ENCODE assay signal across 13 mouse cellular contexts in genomic region chr1:180210031-180210432, GRCm38 (mm10). TPM values are rescaled to one million over a fixed set of nuclear protein-coding genes. Genes with fewer than 3 reads are reported as not detected.
DNase-seq lines count a peak whose midpoint lies in the region; ATAC-seq and TF ChIP-seq lines count a peak whose summit lies in the region.
"Had no signal": no experiment of that assay in that cellular context is flagged by ENCODE, and none has a peak within 500 bp of the region (broad histone marks: within the 10 kb centered on the region; RNA-seq: fewer than 3 reads in every experiment).

No protein-coding gene starts in this region.

- peak overlapping the region; percentile 92 for H3K27ac ChIP-seq in liver, adult 2 months (replicated peaks; ENCODE audit: insufficient read depth, low read depth, low read length)
- H3K27ac ChIP-seq in liver, embryonic 11.5 days (ENCODE audit: low read depth, low read length) = no peak overlapping the region
- H3K27ac ChIP-seq in heart, embryonic 13.5 days (replicated peaks) = peak overlapping the region; percentile 18; the same call in 1 of the 2 replicates
- H3K27ac ChIP-seq in hindbrain, embryonic 13.5 days = no peak overlapping the region
- H3K27ac ChIP-seq: forebrain, embryonic 10.5 days; hindbrain, embryonic 12.5 days; limb, embryonic 13.5 days had no signal

- H3K4me1 ChIP-seq in liver, adult 2 months (ENCODE audit: control insufficient read depth, insufficient read depth, low read length) = peaks cover 19% of the 10 kb centered on the region
- H3K4me1 ChIP-seq in liver, embryonic 11.5 days (replicated peaks; ENCODE audit: control insufficient read depth, insufficient read depth, low read length) = no peaks in the 10 kb centered on the region; the same call in 1 of the 2 replicates
- H3K4me1 ChIP-seq in heart, embryonic 13.5 days = peaks cover 17% of the 10 kb centered on the region
- no peaks in the 10 kb centered on the region for H3K4me1 ChIP-seq in hindbrain, embryonic 13.5 days (replicated peaks)
- H3K4me1 ChIP-seq: limb, embryonic 13.5 days had no signal

- H3K36me3 ChIP-seq in liver, adult 2 months (ENCODE audit: control insufficient read depth, insufficient read depth, low read length) = no peaks in the 10 kb centered on the region
- H3K36me3 ChIP-seq in liver, embryonic 11.5 days (ENCODE audit: control insufficient read depth, insufficient read depth, low read length) = no peaks in the 10 kb centered on the region
- H3K36me3 ChIP-seq in heart, embryonic 13.5 days = no peaks in the 10 kb centered on the region
- H3K36me3 ChIP-seq in hindbrain, embryonic 13.5 days = no peaks in the 10 kb centered on the region
- H3K36me3 ChIP-seq: forebrain, embryonic 10.5 days; hindbrain, embryonic 12.5 days; limb, embryonic 13.5 days had no signal

- H3K27me3 ChIP-seq in liver, adult 2 months (ENCODE audit: control insufficient read depth, insufficient read depth, low read length) = no peaks in the 10 kb centered on the region
- no peaks in the 10 kb centered on the region for H3K27me3 ChIP-seq in liver, embryonic 11.5 days (replicated peaks; ENCODE audit: control insufficient read depth, insufficient read depth, low read length)
- H3K27me3 ChIP-seq in heart, embryonic 13.5 days (replicated peaks) = no peaks in the 10 kb centered on the region
- no peaks in the 10 kb centered on the region for H3K27me3 ChIP-seq in hindbrain, embryonic 13.5 days
- H3K27me3 ChIP-seq: hindbrain, embryonic 12.5 days had no signal

- H3K4me2 ChIP-seq in liver, embryonic 11.5 days = no peak overlapping the region
- no peak overlapping the region for H3K4me2 ChIP-seq in heart, embryonic 13.5 days
- no peak overlapping the region for H3K4me2 ChIP-seq in hindbrain, embryonic 13.5 days
- H3K4me2 ChIP-seq: hindbrain, embryonic 12.5 days; limb, embryonic 13.5 days had no signal

- no peaks in the 10 kb centered on the region for H3K9me3 ChIP-seq in liver, embryonic 11.5 days (ENCODE audit: control insufficient read depth, low read length)
- H3K9me3 ChIP-seq in heart, embryonic 13.5 days = peaks cover 2% of the 10 kb centered on the region
- H3K9me3 ChIP-seq in hindbrain, embryonic 13.5 days = 0 out of 2 replicates have a peak, but pooled peaks cover 2% of the 10 kb centered on the region
- H3K9me3 ChIP-seq: forebrain, embryonic 10.5 days; limb, embryonic 13.5 days had no signal

- no peak overlapping the region for H3K9ac ChIP-seq in liver, adult 2 months (ENCODE audit: low read depth, low read length)
- no peak overlapping the region for H3K9ac ChIP-seq in liver, embryonic 11.5 days (ENCODE audit: low read depth, low read length)
- H3K9ac ChIP-seq in heart, embryonic 13.5 days = no peak overlapping the region
- H3K9ac ChIP-seq in hindbrain, embryonic 13.5 days = no peak overlapping the region
- H3K9ac ChIP-seq: hindbrain, embryonic 12.5 days; limb, embryonic 13.5 days had no signal

- TF ChIP-seq POLR2A in liver, adult 2 months (IDR thresholded peaks at IDR 0.05; ENCODE audit: extremely low read depth, insufficient read depth, low read length) = no peak

- WGBS in liver, adult 2 months = 23% methylated on average over 4 of the region's 4 CpGs
- WGBS in liver, embryonic 11.5 days = 62% methylated on average over 4 of the region's 4 CpGs
- WGBS in heart, embryonic 13.5 days = 51% methylated on average over 4 of the region's 4 CpGs
- 81% methylated on average over 4 of the region's 4 CpGs for WGBS in hindbrain, embryonic 13.5 days

- no peaks in the 10 kb centered on the region for H3K79me2 ChIP-seq in liver, adult 2 months (ENCODE audit: control insufficient read depth, insufficient read depth, low read length)

- no peak for TF ChIP-seq CTCF in liver, adult 2 months (IDR thresholded peaks at IDR 0.05; ENCODE audit: low read depth, low read length)

- no peak overlapping the region for H3K4me3 ChIP-seq in liver, adult 2 months (ENCODE audit: insufficient read depth, low read depth, low read length)
- no peak overlapping the region for H3K4me3 ChIP-seq in liver, embryonic 11.5 days (ENCODE audit: low read depth, low read length)
- H3K4me3 ChIP-seq in heart, embryonic 13.5 days = no peak overlapping the region
- no peak overlapping the region for H3K4me3 ChIP-seq in hindbrain, embryonic 13.5 days
- H3K4me3 ChIP-seq: forebrain, embryonic 10.5 days; hindbrain, embryonic 12.5 days; limb, embryonic 13.5 days had no signal

- DNase-seq in cerebellum, adult 9-11 months = peak; percentile 45
- DNase-seq in cerebellum, postnatal 10 days = no peak
- DNase-seq in liver, adult 2 months (ENCODE audit: extremely low read depth, low read depth, low spot score) = peak; percentile 98
- no peak for DNase-seq in liver, embryonic 11.5 days (ENCODE audit: low spot score)
- DNase-seq in skeletal muscle tissue, adult 2 months (ENCODE audit: low read depth, low spot score) = peak; percentile 85
- DNase-seq in yolk sac, embryonic 10.5 days (ENCODE audit: low spot score) = no peak
- DNase-seq: lung, postnatal 36 days; thymus, postnatal 4 days had no signal

- no peak for ATAC-seq in liver, embryonic 11.5 days (replicated peaks; ENCODE audit: low FRiP score)
- ATAC-seq in heart, embryonic 13.5 days (ENCODE audit: extremely low read depth, insufficient number of reproducible peaks, low FRiP score, low TSS enrichment) = no peak
- no peak for ATAC-seq in hindbrain, embryonic 13.5 days (ENCODE audit: low FRiP score)

RNA-seq across cellular contexts. Expression of gene Coq8a, which starts 10.6 kb away (rescaled TPM):
- total RNA-seq in liver, adult 2 months (2014; rRNA removed) = 137 and 197 TPM in 2 replicates
- polyA plus RNA-seq in liver, adult 2 months (2012; rRNA removed) = 387 and 444 TPM in 2 replicates
- polyA plus RNA-seq in liver, embryonic 11.5 days (2014; fragmentation: Nextera tagmentation; extraction: Ambion mirVana) = 6.7 and 9.3 TPM in 2 replicates
- polyA plus RNA-seq in heart, embryonic 13.5 days (2015; fragmentation: Nextera tagmentation; extraction: Ambion mirVana) = 26.3 and 28.3 TPM in 2 replicates
- 2.4 and 2.9 TPM in 2 replicates for polyA plus RNA-seq in hindbrain, embryonic 13.5 days (2015; fragmentation: Nextera tagmentation; extraction: Ambion mirVana)

RNA-seq across cellular contexts. Expression of gene Psen2, which starts 53.2 kb away (rescaled TPM):
- total RNA-seq in liver, adult 2 months (2014; rRNA removed) = 247 and 256 TPM in 2 replicates
- polyA plus RNA-seq in liver, adult 2 months (2012; rRNA removed) = 711 and 783 TPM in 2 replicates
- 30.9 and 31.3 TPM in 2 replicates for polyA plus RNA-seq in liver, embryonic 11.5 days (2014; fragmentation: Nextera tagmentation; extraction: Ambion mirVana)
- polyA plus RNA-seq in heart, embryonic 13.5 days (2015; fragmentation: Nextera tagmentation; extraction: Ambion mirVana) = 15.8 and 17.3 TPM in 2 replicates
- 11.5 and 12.3 TPM in 2 replicates for polyA plus RNA-seq in hindbrain, embryonic 13.5 days (2015; fragmentation: Nextera tagmentation; extraction: Ambion mirVana)

Comparison
In these comparisons a context has a peak if more than half of its experiments do, and no peak if none do; other contexts are left out.
1. DNase-seq: peak in cerebellum, adult 9-11 months (single experiment), liver, adult 2 months (single experiment) and skeletal muscle tissue, adult 2 months (single experiment); none in cerebellum, postnatal 10 days (0 of 2), liver, embryonic 11.5 days (single experiment) and yolk sac, embryonic 10.5 days (single experiment).
2. H3K27ac ChIP-seq: peak in liver, adult 2 months (single experiment) and heart, embryonic 13.5 days (single experiment); none in liver, embryonic 11.5 days (single experiment) and hindbrain, embryonic 13.5 days (single experiment).
3. RNA of gene Coq8a, which starts 10.6 kb away (polyA plus RNA-seq): 387 to 444 TPM in liver, adult 2 months; 26.3 to 28.3 TPM in heart, embryonic 13.5 days, 6.7 to 9.3 TPM in liver, embryonic 11.5 days and 2.4 to 2.9 TPM in hindbrain, embryonic 13.5 days; every median in the first group is over 10 times any median in the second.
4. RNA of gene Psen2, which starts 53.2 kb away (polyA plus RNA-seq): 711 to 783 TPM in liver, adult 2 months; 30.9 to 31.3 TPM in liver, embryonic 11.5 days, 15.8 to 17.3 TPM in heart, embryonic 13.5 days and 11.5 to 12.3 TPM in hindbrain, embryonic 13.5 days; every median in the first group is over 10 times any median in the second.